Mouse (Mus musculus) cerebellum, adult 2 months (tissue): ENCODE results near the gene Tbc1d10c. TPM values are rescaled to one million over a fixed set of nuclear protein-coding genes. Genes with fewer than 3 reads are reported as not detected.
A peak's percentile ranks its signal among the peaks of the same experiment; 100 is the strongest.

ENCODE experiments used
- DNase-seq, 2 experiments: peaks; one replicate each; pipeline ENCODE4 v3.0.0; 2021
- H3K27ac ChIP-seq: fragments of 200-500 bp; 2 replicates; pipeline ENCODE4 v1.5.1; 2012; ENCODE audit warnings: low read length, control low read depth, inconsistent platforms; ENCODE audit not compliant: insufficient read depth
- H3K27me3 ChIP-seq: fragments of 200-500 bp; 2 replicates; pipeline ENCODE4 v1.6.1; 2012; ENCODE audit warnings: inconsistent platforms, mild to moderate bottlenecking, low read length, moderate library complexity; ENCODE audit not compliant: control insufficient read depth, insufficient read depth
- H3K4me1 ChIP-seq: fragments of 200-500 bp; 2 replicates; pipeline ENCODE4 v1.6.1; 2011; ENCODE audit warnings: low read length; ENCODE audit not compliant: control insufficient read depth, insufficient read depth
- H3K4me3 ChIP-seq: fragments of 200-500 bp; replicated peaks from 2 replicates; pipeline ENCODE3; 2011; ENCODE audit warnings: mild to moderate bottlenecking, low read depth, low read length, control low read depth; ENCODE audit not compliant: insufficient read depth
- CTCF ChIP-seq: fragments of 200-500 bp; IDR thresholded peaks from 2 replicates; pipeline ENCODE4 v1.5.1; 2011; ENCODE audit warnings: low read depth, mild to moderate bottlenecking, control low read depth, low read length, moderate library complexity, borderline replicate concordance; ENCODE audit not compliant: insufficient read depth
- POLR2A ChIP-seq: fragments of 200-500 bp; IDR thresholded peaks from 2 replicates; pipeline ENCODE4 v1.6.1; 2011; ENCODE audit warnings: low read length, control low read depth, borderline replicate concordance; ENCODE audit not compliant: insufficient read depth
- WGBS: fragments of 180-500 bp; shearing (Covaris S2); methylation state at CpG from one replicate; pipeline ENCODE4 v1.1.7; 2018; 5-methylcytosine and 5-hydroxymethylcytosine counted together
- polyA plus RNA-seq: library from polyadenylated mRNA; depleted of rRNA; stranded (reverse); fragments of >200 nt; gene quantifications from 2 replicates; pipeline ENCODE4 v1.2.3, GENCODE M21; 2012

The Tbc1d10c gene
- polyA plus RNA-seq, 1 experiment: 1.1 TPM

GRCm38 (mm10) chr19:4151488-4151860, 39.6 kb downstream of the Tbc1d10c start:
- peaks cover 47% of the 10 kb centered on the region for H3K4me1 ChIP-seq
- peak in 1 of 2 experiments; percentile 21 for DNase-seq
- TF ChIP-seq CTCF (no peak), POLR2A (no peak)
- no peaks in the 10 kb centered on the region for H3K27me3 ChIP-seq
- no peak overlapping the region for H3K27ac ChIP-seq
- H3K4me3 ChIP-seq: no peak overlapping the region
- WGBS: 63% methylated on average over 5 of the region's 5 CpGs

- Histone ChIP-seq H3K27ac (no peak overlapping the region), H3K4me1 (peaks cover 47% of the 10 kb centered on the region), H3K4me3 (no peak overlapping the region), H3K27me3 (no peaks in the 10 kb centered on the region)
- TF ChIP-seq POLR2A: no peak
- no peak for TF ChIP-seq CTCF
- peak in 1 of 2 experiments; percentile 10 for DNase-seq
- 81% methylated on average over 22 of the region's 22 CpGs for WGBS
Measured at GRCm38 (mm10) chr19:4150567-4151487, 40.3 kb downstream of the Tbc1d10c start.

- H3K4me3 ChIP-seq: no peak overlapping the region
- 93% methylated on average over 17 of the region's 17 CpGs for WGBS
- peak in 1 of 2 experiments; percentile 13 for DNase-seq
- H3K27me3 ChIP-seq: no peaks in the 10 kb centered on the region
- TF ChIP-seq POLR2A (no peak), CTCF (no peak)
- H3K4me1 ChIP-seq: peaks cover 47% of the 10 kb centered on the region
- H3K27ac ChIP-seq: no peak overlapping the region
Measured at GRCm38 (mm10) chr19:4149764-4150461, 41.2 kb downstream of the Tbc1d10c start.

- 86% methylated on average over 11 of the region's 11 CpGs for WGBS
- peak in 1 of 2 experiments; percentile 11 for DNase-seq
- H3K4me3 ChIP-seq: peak overlapping the region; percentile 85
- no peaks in the 10 kb centered on the region for H3K27me3 ChIP-seq
- H3K4me1 ChIP-seq: peaks cover 47% of the 10 kb centered on the region
- H3K27ac ChIP-seq: no peak overlapping the region
- TF ChIP-seq CTCF (no peak), POLR2A (no peak)
Measured at GRCm38 (mm10) chr19:4149283-4149682, 41.8 kb downstream of the Tbc1d10c start.

- Histone ChIP-seq H3K4me3 (peak overlapping the region; percentile 85), H3K27ac (peak overlapping the region; percentile 48; the same call in 1 of the 2 replicates), H3K4me1 (peaks cover 45% of the 10 kb centered on the region), H3K27me3 (no peaks in the 10 kb centered on the region)
- TF ChIP-seq POLR2A (no peak), CTCF (no peak)
- WGBS: 2% methylated on average over 8 of the region's 8 CpGs
- no peak for DNase-seq
Measured at GRCm38 (mm10) chr19:4148819-4149218, 42.3 kb downstream of the Tbc1d10c start.

GRCm38 (mm10) chr19:4148491-4148806, 42.6 kb downstream of the Tbc1d10c start, which contains the start of gene Coro1b:
Gene Coro1b (plus strand): TSS chr19:4148619.
- Histone ChIP-seq H3K4me3 (peak within 1 kb of the TSS; percentile 85), H3K27ac (peak within 1 kb of the TSS; percentile 52; the same call in 1 of the 2 replicates), H3K4me1 (peaks cover 41% of the 10 kb centered on the region), H3K27me3 (no peaks in the 10 kb centered on the region)
- WGBS: under 1% methylated on average over 33 of the region's 33 CpGs
- TF ChIP-seq POLR2A (peak; percentile 62; the same call in 1 of the 2 replicates), CTCF (no peak)
- peak; percentile 95 to 96 for DNase-seq

- 35% methylated on average over 9 of the region's 9 CpGs for WGBS
- TF ChIP-seq POLR2A (no peak), CTCF (no peak)
- DNase-seq: no peak
- Histone ChIP-seq H3K4me3 (peak overlapping the region; percentile 85), H3K27me3 (no peaks in the 10 kb centered on the region), H3K4me1 (peaks cover 36% of the 10 kb centered on the region), H3K27ac (peak overlapping the region; percentile 52; the same call in 1 of the 2 replicates)
Measured at GRCm38 (mm10) chr19:4147782-4148490, 43.1 kb downstream of the Tbc1d10c start.
